In genomic region chr12:79759180-79759902, GRCm38 (mm10) we compare ENCODE assay signal across 11 mouse cellular contexts.
DNase-seq lines count a peak whose midpoint lies in the region; ATAC-seq lines count a peak whose summit lies in the region.
"Had no signal": no experiment of that assay in that cellular context is flagged by ENCODE, and none has a peak within 500 bp of the region (broad histone marks: within the 10 kb centered on the region; RNA-seq: fewer than 3 reads in every experiment).

No protein-coding gene starts in this region.

- 55% methylated on average over 8 of the region's 8 CpGs for WGBS in heart, embryonic 13.5 days
- 56% methylated on average over 8 of the region's 8 CpGs for WGBS in heart, embryonic 11.5 days (ENCODE audit: insufficient replicate concordance)

- no peak overlapping the region for H3K9ac ChIP-seq in heart, embryonic 13.5 days
- no peak overlapping the region for H3K9ac ChIP-seq in heart, embryonic 11.5 days (ENCODE audit: low read depth, low read length)
- H3K9ac ChIP-seq: hindbrain, embryonic 13.5 days; limb, embryonic 15.5 days had no signal

- ATAC-seq in heart, embryonic 13.5 days (ENCODE audit: extremely low read depth, insufficient number of reproducible peaks, low FRiP score, low TSS enrichment), result no peak
- ATAC-seq in heart, embryonic 11.5 days (replicated peaks; ENCODE audit: insufficient number of reproducible peaks, low FRiP score, low TSS enrichment), result no peak
- ATAC-seq: forebrain, embryonic 14.5 days had no signal

- peaks cover 78% of the 10 kb centered on the region for H3K4me1 ChIP-seq in heart, embryonic 13.5 days
- H3K4me1 ChIP-seq in heart, embryonic 11.5 days (ENCODE audit: control insufficient read depth, insufficient read depth, low read length), result peaks cover 49% of the 10 kb centered on the region

- H3K27ac ChIP-seq in heart, embryonic 13.5 days (replicated peaks), result peak overlapping the region; percentile 29
- H3K27ac ChIP-seq in heart, embryonic 11.5 days (ENCODE audit: low read depth, low read length), result no peak overlapping the region
- H3K27ac ChIP-seq: hindbrain, embryonic 13.5 days; limb, embryonic 15.5 days had no signal

- H3K36me3 ChIP-seq in heart, embryonic 13.5 days, result no peaks in the 10 kb centered on the region
- no peaks in the 10 kb centered on the region for H3K36me3 ChIP-seq in heart, embryonic 11.5 days (ENCODE audit: control insufficient read depth, insufficient read depth, low read length)
- H3K36me3 ChIP-seq: hindbrain, embryonic 13.5 days; limb, embryonic 15.5 days had no signal

- no peak overlapping the region for H3K4me3 ChIP-seq in heart, embryonic 13.5 days
- H3K4me3 ChIP-seq in heart, embryonic 11.5 days (ENCODE audit: low read depth, low read length), result no peak overlapping the region
- H3K4me3 ChIP-seq: hindbrain, embryonic 13.5 days; limb, embryonic 15.5 days had no signal

- H3K9me3 ChIP-seq in heart, embryonic 13.5 days, result no peaks in the 10 kb centered on the region
- H3K9me3 ChIP-seq in heart, embryonic 11.5 days (replicated peaks; ENCODE audit: control insufficient read depth, low read length), result no peaks in the 10 kb centered on the region
- H3K9me3 ChIP-seq: hindbrain, embryonic 13.5 days; limb, embryonic 15.5 days had no signal

- no peak overlapping the region for H3K4me2 ChIP-seq in heart, embryonic 13.5 days
- no peak overlapping the region for H3K4me2 ChIP-seq in heart, embryonic 11.5 days
- H3K4me2 ChIP-seq: hindbrain, embryonic 13.5 days; limb, embryonic 15.5 days had no signal

- DNase-seq in thymus, postnatal 4 days, result peak; percentile 32
- DNase-seq in thymus, postnatal 36 days, result no peak
- DNase-seq in kidney, postnatal 4 days, result peak; percentile 49 to 63
- DNase-seq in cerebellum, postnatal 4 days (ENCODE audit: low spot score in 2 of 2), result no peak
- no peak for DNase-seq in gastrocnemius, adult 8-10 months (ENCODE audit: low spot score in 2 of 2)
- no peak for DNase-seq in thymus, postnatal 0 days (ENCODE audit: low spot score)

- no peaks in the 10 kb centered on the region for H3K27me3 ChIP-seq in heart, embryonic 13.5 days (replicated peaks)
- H3K27me3 ChIP-seq in heart, embryonic 11.5 days (ENCODE audit: control insufficient read depth, insufficient read depth, low read length), result no peaks in the 10 kb centered on the region
- H3K27me3 ChIP-seq: hindbrain, embryonic 13.5 days; limb, embryonic 15.5 days had no signal

Comparison
In these comparisons a context has a peak if more than half of its experiments do, and no peak if none do; other contexts are left out.
1. DNase-seq: peak in thymus, postnatal 4 days (single experiment) and kidney, postnatal 4 days (2 of 2); none in thymus, postnatal 36 days (0 of 2), cerebellum, postnatal 4 days (0 of 2), gastrocnemius, adult 8-10 months (0 of 2) and thymus, postnatal 0 days (single experiment).